Mouse (Mus musculus): ENCODE results near the gene Lsmem1. TPM values are rescaled to one million over a fixed set of nuclear protein-coding genes. Genes with fewer than 3 reads are reported as not detected.
A peak's percentile ranks its signal among the peaks of the same experiment; 100 is the strongest.

Gene Lsmem1
- polyA plus RNA-seq, 1 experiment from 2014 or later, result 0.21 TPM

- WGBS, result 81% methylated on average over 2 of the region's 2 CpGs
- Histone ChIP-seq H3K9me3 (ENCODE audit: low read length) (no peaks in the 10 kb centered on the region; the same call in 1 of the 2 replicates), H3K9ac (replicated peaks; ENCODE audit: low read length) (no peak overlapping the region), H3K4me1 (ENCODE audit: insufficient read depth, low read length) (peaks cover 16% of the 10 kb centered on the region), H3K4me2 (replicated peaks; ENCODE audit: low read depth, low read length) (no peak overlapping the region), H3K27me3 (ENCODE audit: insufficient read depth, low read length) (no peaks in the 10 kb centered on the region), H3K4me3 (ENCODE audit: low read length) (no peak overlapping the region), H3K36me3 (ENCODE audit: insufficient read depth, low read length) (peaks cover 39% of the 10 kb centered on the region), H3K27ac (ENCODE audit: low read length) (no peak overlapping the region)
- no peak for ATAC-seq (ENCODE audit: low FRiP score, low TSS enrichment)
Observed at GRCm38 (mm10) chr12:40217776-40218175, 18.5 kb upstream of the Lsmem1 start.

GRCm38 (mm10) chr12:40214888-40215876 lies 15.9 kb upstream of the Lsmem1 start:
- peaks cover 6% of the 10 kb centered on the region for H3K4me1 ChIP-seq (ENCODE audit: insufficient read depth, low read length)
- H3K27me3 ChIP-seq (ENCODE audit: insufficient read depth, low read length), result no peaks in the 10 kb centered on the region
- no peak overlapping the region for H3K9ac ChIP-seq (replicated peaks; ENCODE audit: low read length)
- H3K27ac ChIP-seq (ENCODE audit: low read length), result no peak overlapping the region
- no peak overlapping the region for H3K4me3 ChIP-seq (ENCODE audit: low read length)
- H3K9me3 ChIP-seq (ENCODE audit: low read length), result no peaks in the 10 kb centered on the region; the same call in 1 of the 2 replicates
- peaks cover 56% of the 10 kb centered on the region for H3K36me3 ChIP-seq (ENCODE audit: insufficient read depth, low read length)
- H3K4me2 ChIP-seq (replicated peaks; ENCODE audit: low read depth, low read length), result no peak overlapping the region
- ATAC-seq (ENCODE audit: low FRiP score, low TSS enrichment), result no peak
- 79% methylated on average over 15 of the region's 15 CpGs for WGBS

GRCm38 (mm10) chr12:40209049-40209448 lies 9.8 kb upstream of the Lsmem1 start:
- no peak for ATAC-seq (ENCODE audit: low FRiP score, low TSS enrichment)
- Histone ChIP-seq H3K9ac (replicated peaks; ENCODE audit: low read length) (no peak overlapping the region), H3K9me3 (ENCODE audit: low read length) (no peaks in the 10 kb centered on the region; the same call in 1 of the 2 replicates), H3K4me2 (replicated peaks; ENCODE audit: low read depth, low read length) (no peak overlapping the region), H3K4me1 (ENCODE audit: insufficient read depth, low read length) (no peaks in the 10 kb centered on the region), H3K27me3 (ENCODE audit: insufficient read depth, low read length) (no peaks in the 10 kb centered on the region), H3K4me3 (ENCODE audit: low read length) (no peak overlapping the region), H3K36me3 (ENCODE audit: insufficient read depth, low read length) (peaks cover 69% of the 10 kb centered on the region), H3K27ac (ENCODE audit: low read length) (no peak overlapping the region)
- 88% methylated on average over 3 of the region's 3 CpGs for WGBS

DNA sequence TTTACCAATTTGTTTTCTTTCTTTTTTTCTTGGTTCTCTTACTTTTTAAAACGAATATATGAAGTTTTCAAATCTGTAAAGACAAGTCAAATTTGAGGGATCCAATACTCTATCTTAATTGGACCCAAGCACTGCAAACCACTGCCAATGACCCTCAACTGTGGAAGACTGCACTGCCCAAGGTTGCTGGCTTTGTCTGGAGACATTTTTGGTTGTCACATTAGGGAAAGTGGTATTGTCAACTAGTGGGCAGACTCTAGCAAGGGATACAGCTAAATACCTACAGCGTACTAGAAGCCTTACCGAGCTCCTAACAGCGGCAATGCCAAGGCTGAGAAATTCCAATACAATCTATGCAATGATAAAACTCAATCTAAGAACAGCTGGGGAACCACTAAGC lies 8.6 kb upstream of the Lsmem1 start:
- H3K4me2 ChIP-seq (replicated peaks; ENCODE audit: low read depth, low read length), result no peak overlapping the region
- no peaks in the 10 kb centered on the region; the same call in 1 of the 2 replicates for H3K9me3 ChIP-seq (ENCODE audit: low read length)
- H3K27ac ChIP-seq (ENCODE audit: low read length), result no peak overlapping the region
- no peaks in the 10 kb centered on the region for H3K4me1 ChIP-seq (ENCODE audit: insufficient read depth, low read length)
- H3K27me3 ChIP-seq (ENCODE audit: insufficient read depth, low read length), result no peaks in the 10 kb centered on the region
- no peak for ATAC-seq (ENCODE audit: low FRiP score, low TSS enrichment)
- H3K36me3 ChIP-seq (ENCODE audit: insufficient read depth, low read length), result peaks cover 66% of the 10 kb centered on the region
- 96% methylated on average over 4 of the region's 4 CpGs for WGBS
- no peak overlapping the region for H3K4me3 ChIP-seq (ENCODE audit: low read length)
- H3K9ac ChIP-seq (replicated peaks; ENCODE audit: low read length), result no peak overlapping the region

DNA sequence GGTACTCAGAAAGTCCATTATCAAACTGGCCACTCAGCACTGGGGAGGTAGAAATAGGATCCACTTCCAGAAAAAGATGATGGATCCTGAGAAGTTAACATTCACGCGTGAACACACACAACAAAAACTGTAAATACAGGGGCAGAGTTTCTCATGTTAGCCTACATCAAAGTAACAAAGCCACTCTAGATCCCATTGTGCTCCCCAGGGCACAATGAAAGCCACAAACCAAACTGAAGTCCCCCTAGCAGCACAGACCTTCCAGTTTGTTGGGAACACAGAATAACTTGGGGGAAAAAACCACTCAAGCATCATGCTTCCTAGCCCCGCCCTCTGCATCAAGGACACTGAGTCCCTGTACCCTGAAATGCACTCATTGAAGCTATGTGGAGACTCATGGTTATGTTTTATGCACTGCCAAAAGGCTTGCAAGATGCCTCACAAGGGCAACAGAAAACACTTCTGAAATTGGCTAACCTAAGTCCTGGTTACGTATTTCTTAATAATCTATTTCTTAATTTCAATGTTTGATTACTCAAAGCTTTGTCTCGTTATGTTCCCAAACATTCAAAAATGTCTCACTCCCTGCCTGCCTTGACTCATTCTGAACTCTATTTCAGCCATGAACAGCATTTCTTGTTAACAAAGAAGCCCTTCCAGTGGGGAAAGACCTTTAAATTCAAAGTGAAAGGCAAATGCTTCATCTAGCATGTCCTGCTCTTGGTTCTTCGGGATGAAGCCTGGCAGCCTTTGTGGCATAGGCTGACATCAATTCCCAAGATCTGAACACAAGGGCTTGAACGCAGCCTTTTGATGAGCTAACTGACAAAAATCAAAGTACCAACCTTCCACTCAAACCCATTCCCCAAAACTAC lies 3.1 kb upstream of the Lsmem1 start:
- H3K9me3 ChIP-seq (ENCODE audit: low read length), result no peaks in the 10 kb centered on the region
- H3K9ac ChIP-seq (replicated peaks; ENCODE audit: low read length), result no peak overlapping the region
- H3K4me2 ChIP-seq (replicated peaks; ENCODE audit: low read depth, low read length), result no peak overlapping the region
- no peak overlapping the region for H3K27ac ChIP-seq (ENCODE audit: low read length)
- H3K36me3 ChIP-seq (ENCODE audit: insufficient read depth, low read length), result peaks cover 44% of the 10 kb centered on the region
- no peak for ATAC-seq (ENCODE audit: low FRiP score, low TSS enrichment)
- no peaks in the 10 kb centered on the region for H3K27me3 ChIP-seq (ENCODE audit: insufficient read depth, low read length)
- no peak overlapping the region for H3K4me3 ChIP-seq (ENCODE audit: low read length)
- no peaks in the 10 kb centered on the region for H3K4me1 ChIP-seq (ENCODE audit: insufficient read depth, low read length)
- WGBS, result 93% methylated on average over 7 of the region's 7 CpGs

- Histone ChIP-seq H3K27me3 (ENCODE audit: insufficient read depth, low read length) (no peaks in the 10 kb centered on the region), H3K4me2 (replicated peaks; ENCODE audit: low read depth, low read length) (no peak overlapping the region), H3K9me3 (ENCODE audit: low read length) (no peaks in the 10 kb centered on the region), H3K4me1 (ENCODE audit: insufficient read depth, low read length) (no peaks in the 10 kb centered on the region), H3K9ac (replicated peaks; ENCODE audit: low read length) (no peak overlapping the region), H3K36me3 (ENCODE audit: insufficient read depth, low read length) (peaks cover 28% of the 10 kb centered on the region), H3K4me3 (ENCODE audit: low read length) (no peak overlapping the region), H3K27ac (ENCODE audit: low read length) (no peak overlapping the region)
- WGBS, result 90% methylated on average over 6 of the region's 6 CpGs
- no peak for ATAC-seq (ENCODE audit: low FRiP score, low TSS enrichment)
Observed at GRCm38 (mm10) chr12:40200484-40201235, 1.4 kb upstream of the Lsmem1 start.

GRCm38 (mm10) chr12:40199795-40200402 lies 609 bp upstream of the Lsmem1 start:
- 46% methylated on average over 7 of the region's 7 CpGs for WGBS
- H3K9me3 ChIP-seq (ENCODE audit: low read length), result no peaks in the 10 kb centered on the region
- H3K4me3 ChIP-seq (ENCODE audit: low read length), result no peak overlapping the region
- no peak overlapping the region for H3K9ac ChIP-seq (replicated peaks; ENCODE audit: low read length)
- H3K4me2 ChIP-seq (replicated peaks; ENCODE audit: low read depth, low read length), result no peak overlapping the region
- H3K36me3 ChIP-seq (ENCODE audit: insufficient read depth, low read length), result peaks cover 21% of the 10 kb centered on the region
- no peaks in the 10 kb centered on the region for H3K4me1 ChIP-seq (ENCODE audit: insufficient read depth, low read length)
- peak; percentile 46; the same call in 1 of the 2 replicates for ATAC-seq (ENCODE audit: low FRiP score, low TSS enrichment)
- no peaks in the 10 kb centered on the region for H3K27me3 ChIP-seq (ENCODE audit: insufficient read depth, low read length)
- H3K27ac ChIP-seq (ENCODE audit: low read length), result no peak overlapping the region

- Histone ChIP-seq H3K9ac (replicated peaks; ENCODE audit: low read length) (no peak overlapping the region), H3K4me2 (replicated peaks; ENCODE audit: low read depth, low read length) (no peak overlapping the region), H3K36me3 (ENCODE audit: insufficient read depth, low read length) (peaks cover 11% of the 10 kb centered on the region), H3K27ac (ENCODE audit: low read length) (no peak overlapping the region), H3K4me3 (ENCODE audit: low read length) (no peak overlapping the region), H3K27me3 (ENCODE audit: insufficient read depth, low read length) (no peaks in the 10 kb centered on the region), H3K9me3 (ENCODE audit: low read length) (no peaks in the 10 kb centered on the region), H3K4me1 (ENCODE audit: insufficient read depth, low read length) (no peaks in the 10 kb centered on the region)
- WGBS, result 86% methylated on average over 9 of the region's 9 CpGs
- no peak for ATAC-seq (ENCODE audit: low FRiP score, low TSS enrichment)
Observed at GRCm38 (mm10) chr12:40198427-40198826, 863 bp downstream of the Lsmem1 start.

DNA sequence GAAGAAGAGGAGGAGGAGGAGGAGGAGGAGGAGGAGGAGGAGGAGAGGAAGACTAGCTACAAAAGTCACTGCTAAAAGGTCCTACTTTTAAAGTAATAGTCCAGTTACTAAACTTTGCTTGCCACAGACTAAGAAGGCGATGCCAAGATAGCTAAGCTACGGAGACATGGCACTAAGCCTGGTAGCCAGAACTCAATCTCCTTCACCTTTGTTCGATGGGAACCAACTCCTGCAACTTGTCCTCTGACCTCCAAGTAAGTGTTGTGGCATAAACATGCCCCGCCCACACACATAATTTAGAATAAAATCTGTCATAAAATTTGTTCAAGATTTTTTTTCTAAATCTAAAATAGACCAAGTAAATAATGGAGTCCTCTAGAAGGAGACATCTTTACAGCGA lies 1.3 kb downstream of the Lsmem1 start:
- 84% methylated on average over 5 of the region's 5 CpGs for WGBS
- no peak for ATAC-seq (ENCODE audit: low FRiP score, low TSS enrichment)
- no peak overlapping the region for H3K27ac ChIP-seq (ENCODE audit: low read length)
- no peak overlapping the region for H3K4me3 ChIP-seq (ENCODE audit: low read length)
- peaks cover 11% of the 10 kb centered on the region for H3K36me3 ChIP-seq (ENCODE audit: insufficient read depth, low read length)
- H3K27me3 ChIP-seq (ENCODE audit: insufficient read depth, low read length), result no peaks in the 10 kb centered on the region
- H3K9me3 ChIP-seq (ENCODE audit: low read length), result no peaks in the 10 kb centered on the region
- no peak overlapping the region for H3K9ac ChIP-seq (replicated peaks; ENCODE audit: low read length)
- H3K4me2 ChIP-seq (replicated peaks; ENCODE audit: low read depth, low read length), result no peak overlapping the region
- no peaks in the 10 kb centered on the region for H3K4me1 ChIP-seq (ENCODE audit: insufficient read depth, low read length)
